Mouse (Mus musculus): Measurements from ENCODE around the gene Aldh3b3.

Gene Aldh3b3

DNA sequence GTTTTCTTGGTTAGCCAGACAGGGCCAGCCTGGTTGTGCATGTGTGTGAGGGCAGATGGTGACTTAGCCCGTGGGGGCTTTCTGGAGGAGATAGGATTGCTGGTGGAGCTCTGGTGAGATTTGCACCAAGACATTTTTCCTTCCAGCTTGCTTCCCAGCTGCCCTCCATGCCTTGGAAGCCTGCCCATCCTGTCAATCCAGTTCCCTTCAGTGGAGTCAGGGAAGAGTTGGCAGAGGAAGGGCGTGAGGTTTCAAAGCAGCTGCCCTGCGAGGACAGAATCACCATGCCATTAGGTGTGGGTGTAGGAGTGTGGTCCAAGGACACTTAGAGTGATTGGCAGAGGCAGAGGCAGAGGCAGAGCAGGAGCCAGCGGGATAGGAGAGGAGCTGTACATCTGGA, at the start of gene Aldh3b3:
Aldh3b3 (plus strand) TSS at position 176 of the 400 bp plus-strand sequence.
- no peak for DNase-seq

DNA sequence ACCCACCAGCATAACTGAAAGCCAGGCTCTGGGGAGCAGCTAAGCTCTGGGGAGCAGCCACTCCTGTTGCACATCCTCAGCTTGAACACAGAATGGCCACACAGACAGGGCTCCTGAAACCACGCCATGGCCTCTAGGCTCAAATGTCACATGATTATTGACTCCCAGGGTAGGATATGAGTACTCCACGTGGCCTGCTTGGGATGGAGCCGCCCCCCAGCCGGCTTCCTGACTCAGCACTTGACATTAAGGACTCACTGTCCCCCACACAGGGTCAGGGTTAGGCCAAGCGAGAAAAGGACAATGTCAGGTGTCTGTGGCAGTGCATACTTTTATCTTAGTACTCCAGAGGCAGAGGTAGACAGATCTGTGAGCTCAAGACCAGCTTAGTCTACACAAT, 48.2 kb upstream of the Aldh3b3 start:
- no peak for DNase-seq

DNA sequence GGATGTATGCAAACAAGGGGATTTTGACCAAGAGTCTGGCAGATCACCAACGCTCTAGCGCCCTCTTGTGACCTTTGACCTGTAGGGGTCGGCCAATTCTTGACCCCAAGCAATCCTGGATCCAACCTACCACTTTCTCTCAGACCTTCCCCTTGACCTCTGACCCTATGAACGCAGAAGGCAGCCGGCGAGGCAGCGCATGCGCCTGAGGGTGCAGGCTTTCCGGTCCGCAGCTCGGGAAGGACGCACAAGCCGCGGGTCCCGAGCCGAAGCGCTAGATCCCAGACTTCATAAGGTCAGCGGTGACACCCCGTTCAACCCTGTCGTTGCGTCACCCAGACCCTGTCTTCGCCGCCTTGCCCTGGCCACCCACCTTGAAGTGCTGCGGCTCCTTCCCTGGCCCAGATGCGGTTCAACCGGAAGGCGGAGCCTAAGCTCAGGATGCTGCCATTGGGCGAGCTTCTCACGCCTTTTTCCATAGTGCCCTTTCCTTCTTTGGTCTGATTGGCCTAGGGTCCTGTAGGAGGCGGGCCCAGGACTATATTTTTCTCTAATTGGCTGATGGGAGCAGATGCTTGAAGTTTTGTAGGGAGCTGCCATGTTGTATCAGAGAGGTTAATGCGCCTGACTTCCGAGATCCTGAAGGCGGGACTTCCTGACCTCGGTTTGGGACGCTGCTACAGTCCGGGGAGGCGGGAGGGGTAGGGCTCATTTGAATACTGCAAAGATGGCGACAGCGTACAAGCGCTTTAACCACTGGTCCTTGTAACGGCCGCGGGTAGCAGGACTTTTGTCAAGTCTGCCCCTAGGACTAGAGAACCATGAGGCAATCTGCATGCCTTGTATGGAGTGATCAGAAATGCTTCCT, 45.9 kb upstream of the Aldh3b3 start, which contains the start of gene Ndufs8:
Ndufs8 (minus strand) TSS at position 438 of the 868 bp plus-strand sequence.
- DNase-seq, result peak; percentile 89 to 92

DNA sequence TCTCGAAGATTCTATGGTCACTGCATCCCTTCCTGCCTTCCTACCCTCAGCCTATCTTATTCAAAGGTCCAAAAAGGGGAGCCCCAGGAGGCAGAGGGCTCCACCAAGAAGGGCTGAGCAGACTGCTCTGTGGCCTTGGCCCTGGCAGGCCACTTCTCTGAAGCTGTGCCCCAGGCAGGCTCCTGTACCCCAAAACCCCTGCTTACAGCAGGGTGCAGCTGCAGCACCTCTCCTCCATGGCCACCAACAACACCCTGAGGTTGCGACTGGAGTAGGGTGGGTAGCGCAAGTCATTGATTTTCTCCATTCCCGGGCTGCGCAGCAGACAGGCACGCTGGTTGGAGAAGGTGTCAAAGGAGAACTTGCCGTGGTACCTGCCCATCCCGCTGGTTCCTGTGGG, 44.8 kb upstream of the Aldh3b3 start:
- DNase-seq, result no peak

DNA sequence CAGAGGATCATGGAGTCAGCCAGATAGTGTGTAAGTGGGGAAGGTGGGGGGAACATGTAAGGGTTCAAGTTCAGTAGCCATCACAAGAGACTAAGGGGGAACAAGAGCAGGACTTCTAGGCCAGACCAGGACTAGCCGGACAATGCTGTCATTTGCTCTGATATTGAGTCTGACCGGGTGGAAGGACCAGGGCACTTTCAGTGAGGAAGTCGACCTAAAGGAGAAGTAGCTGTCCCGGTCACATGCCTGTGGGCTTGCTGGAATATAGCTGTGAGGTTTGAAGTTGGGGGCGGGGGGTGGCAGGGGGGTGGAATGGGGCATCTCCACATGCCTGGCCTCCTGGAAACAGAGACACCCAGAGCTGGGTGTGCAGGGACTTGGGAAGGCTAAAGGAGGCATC, 43.9 kb upstream of the Aldh3b3 start:
- DNase-seq, result no peak

- DNase-seq, result peak in 1 of 2 experiments; percentile 3
Measured at GRCm38 (mm10) chr19:3916727-3917126, 41.7 kb upstream of the Aldh3b3 start.

GRCm38 (mm10) chr19:3919928-3920327, 38.5 kb upstream of the Aldh3b3 start:
- no peak for DNase-seq

DNA sequence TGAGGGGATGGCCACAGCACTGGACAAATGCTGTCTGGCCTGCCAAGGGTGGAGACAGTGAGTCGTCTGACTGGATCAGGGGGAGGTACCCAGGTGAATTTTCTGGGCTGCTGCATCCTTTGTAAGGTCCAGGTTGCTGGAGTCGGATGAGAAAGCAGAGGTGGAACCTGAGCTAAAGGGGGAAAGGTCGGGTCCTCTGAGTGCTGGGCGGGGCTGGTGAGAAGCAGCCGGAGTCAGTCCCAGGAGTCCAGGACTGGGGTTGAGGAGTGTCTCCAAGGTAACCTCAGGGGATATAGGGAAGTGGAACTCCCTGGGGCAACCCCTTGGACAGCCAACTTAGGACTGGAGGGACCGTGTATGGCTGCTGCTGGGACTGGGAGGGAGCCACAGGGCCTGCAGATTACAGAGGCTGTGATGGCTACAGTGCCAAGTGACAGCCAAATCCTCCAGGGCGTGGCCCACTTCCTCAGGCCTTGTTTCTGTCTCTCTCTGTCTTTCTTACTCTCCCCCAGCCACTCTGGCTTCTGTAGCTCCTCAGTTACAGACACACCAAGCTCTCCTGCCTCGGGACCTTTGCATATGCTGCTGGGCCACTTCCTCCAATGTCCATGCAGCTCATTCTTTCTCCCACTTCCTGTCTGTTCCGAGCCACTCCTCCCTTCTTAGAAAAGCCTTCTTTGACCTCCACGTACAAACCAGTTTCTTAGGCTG, 35.6 kb upstream of the Aldh3b3 start:
- no peak for DNase-seq

DNA sequence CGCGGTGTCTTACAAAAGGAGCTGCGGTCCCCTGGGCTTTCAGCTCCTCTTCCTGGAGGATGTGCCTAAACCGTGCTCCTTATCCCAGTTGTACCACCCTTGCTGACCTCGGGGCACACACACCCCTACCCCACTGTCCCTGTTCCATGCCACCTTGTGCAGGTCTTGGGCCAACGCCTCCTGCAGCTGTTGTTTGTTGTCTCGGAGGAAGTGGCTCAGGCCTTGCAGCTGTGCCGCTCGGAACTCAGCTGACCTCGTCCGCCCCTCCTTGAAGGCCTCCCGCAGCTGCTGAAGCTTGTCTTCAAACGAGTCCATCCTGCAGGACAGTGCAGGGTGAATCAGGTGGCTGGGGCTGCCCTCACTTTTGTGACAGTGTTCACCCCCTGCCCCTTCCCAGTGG, 34.9 kb upstream of the Aldh3b3 start:
- peak in 1 of 2 experiments; percentile 51 for DNase-seq

- no peak for DNase-seq
Measured at GRCm38 (mm10) chr19:3924190-3924589, 34.3 kb upstream of the Aldh3b3 start.

- DNase-seq, result no peak
Measured at GRCm38 (mm10) chr19:3924868-3925267, 33.6 kb upstream of the Aldh3b3 start.

- no peak for DNase-seq
Measured at GRCm38 (mm10) chr19:3925859-3926258, 32.6 kb upstream of the Aldh3b3 start.

- DNase-seq, result no peak
Measured at GRCm38 (mm10) chr19:3926279-3926678, 32.2 kb upstream of the Aldh3b3 start.

DNA sequence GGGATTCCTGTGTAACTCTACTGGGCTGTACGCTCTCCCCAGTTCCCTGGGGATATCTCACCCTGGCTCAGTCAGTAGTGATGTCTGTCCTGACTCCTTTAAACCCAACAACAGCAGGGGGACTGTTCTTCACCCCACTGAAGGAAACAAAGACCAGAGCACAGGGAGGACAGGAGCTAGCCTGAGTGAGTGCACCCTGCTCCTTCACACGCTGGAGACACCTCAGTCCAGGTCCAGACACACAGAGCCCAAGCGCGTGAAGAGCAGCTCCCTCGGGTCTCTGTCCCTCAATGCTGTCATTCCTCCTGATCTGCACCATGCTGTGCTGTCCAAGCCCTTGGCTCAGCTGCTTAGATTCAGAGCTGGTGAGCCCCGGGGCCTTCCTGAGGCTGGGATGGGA, 31.8 kb upstream of the Aldh3b3 start:
- no peak for DNase-seq

DNA sequence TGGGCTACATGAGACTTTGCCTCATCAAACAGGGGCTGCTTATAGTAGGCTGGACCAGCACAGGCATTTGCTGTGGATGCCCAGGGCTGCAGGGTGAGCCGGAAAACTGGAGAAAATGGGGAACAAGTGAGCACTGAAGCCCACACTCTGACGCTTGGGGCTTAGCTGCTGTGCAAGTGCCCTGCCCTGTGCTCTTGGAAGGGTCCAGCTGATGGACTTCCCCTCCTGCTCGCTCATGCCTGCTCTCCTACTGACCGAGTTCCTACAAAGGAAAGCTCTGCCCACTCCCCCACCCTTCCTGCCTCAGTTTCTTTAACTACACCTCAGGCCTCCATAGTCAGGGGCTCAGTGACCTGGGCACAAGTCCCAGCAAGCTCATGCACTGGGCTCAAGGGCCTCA, 30.5 kb upstream of the Aldh3b3 start:
- no peak for DNase-seq

DNA sequence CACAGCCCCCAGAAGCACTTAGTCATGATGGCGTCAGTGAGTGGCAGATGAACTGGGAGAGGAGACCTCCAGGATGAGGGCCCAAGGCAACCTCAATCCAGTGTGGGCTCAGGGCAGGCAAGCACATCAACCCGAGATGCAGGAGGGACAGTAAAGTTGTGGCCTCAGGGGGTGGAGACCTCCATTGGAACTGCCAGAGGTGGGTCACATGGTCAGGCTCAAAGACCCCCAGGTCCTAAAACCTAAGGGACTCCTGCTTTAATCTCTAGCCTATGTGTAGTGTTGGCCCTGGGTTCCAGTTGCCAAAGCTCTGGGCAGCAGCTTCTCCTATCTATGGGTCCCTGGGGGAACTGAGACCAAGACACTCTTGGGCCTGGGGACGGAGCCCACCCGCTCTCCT, 29.7 kb upstream of the Aldh3b3 start:
- no peak for DNase-seq

DNA sequence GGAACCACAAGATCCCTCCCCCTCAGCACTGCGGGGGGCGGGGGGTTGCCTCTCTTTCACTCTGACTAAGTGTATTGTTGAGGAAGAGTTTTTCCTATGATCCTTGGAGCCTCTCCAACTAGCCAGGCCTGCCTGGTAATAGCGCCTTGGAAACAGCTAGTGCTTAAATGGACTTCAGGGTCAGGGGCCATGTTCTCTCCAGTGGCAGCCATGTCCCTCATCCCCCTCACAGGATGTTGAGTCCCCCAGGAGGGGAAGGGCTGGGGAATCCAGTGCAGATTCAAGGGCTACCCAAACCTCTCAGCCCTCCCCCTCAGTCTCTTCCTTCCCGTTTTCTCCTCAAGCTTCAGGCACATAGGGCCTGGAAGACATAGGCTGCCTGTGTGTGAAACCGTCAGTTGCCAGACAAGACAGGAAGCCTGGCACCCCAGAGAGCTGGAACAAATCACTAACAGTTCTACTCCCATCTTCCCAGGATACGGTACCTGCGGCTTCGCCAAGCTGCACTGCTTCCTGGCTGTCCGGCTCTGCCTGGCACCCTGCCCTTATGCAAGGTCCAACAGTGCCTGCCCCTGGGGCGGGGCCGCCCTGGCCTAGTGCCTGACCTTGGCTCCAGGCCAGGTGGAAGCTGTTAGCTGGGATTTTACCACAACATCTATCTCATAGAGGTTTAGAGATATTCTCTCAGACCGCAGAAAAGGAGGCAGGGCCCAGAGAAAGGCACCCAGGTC, 29.1 kb upstream of the Aldh3b3 start, which contains the start of gene Aldh3b1:
Aldh3b1 (minus strand) TSS at position 598 of the 731 bp plus-strand sequence.
- peak in 1 of 2 experiments; percentile 43 for DNase-seq

DNA sequence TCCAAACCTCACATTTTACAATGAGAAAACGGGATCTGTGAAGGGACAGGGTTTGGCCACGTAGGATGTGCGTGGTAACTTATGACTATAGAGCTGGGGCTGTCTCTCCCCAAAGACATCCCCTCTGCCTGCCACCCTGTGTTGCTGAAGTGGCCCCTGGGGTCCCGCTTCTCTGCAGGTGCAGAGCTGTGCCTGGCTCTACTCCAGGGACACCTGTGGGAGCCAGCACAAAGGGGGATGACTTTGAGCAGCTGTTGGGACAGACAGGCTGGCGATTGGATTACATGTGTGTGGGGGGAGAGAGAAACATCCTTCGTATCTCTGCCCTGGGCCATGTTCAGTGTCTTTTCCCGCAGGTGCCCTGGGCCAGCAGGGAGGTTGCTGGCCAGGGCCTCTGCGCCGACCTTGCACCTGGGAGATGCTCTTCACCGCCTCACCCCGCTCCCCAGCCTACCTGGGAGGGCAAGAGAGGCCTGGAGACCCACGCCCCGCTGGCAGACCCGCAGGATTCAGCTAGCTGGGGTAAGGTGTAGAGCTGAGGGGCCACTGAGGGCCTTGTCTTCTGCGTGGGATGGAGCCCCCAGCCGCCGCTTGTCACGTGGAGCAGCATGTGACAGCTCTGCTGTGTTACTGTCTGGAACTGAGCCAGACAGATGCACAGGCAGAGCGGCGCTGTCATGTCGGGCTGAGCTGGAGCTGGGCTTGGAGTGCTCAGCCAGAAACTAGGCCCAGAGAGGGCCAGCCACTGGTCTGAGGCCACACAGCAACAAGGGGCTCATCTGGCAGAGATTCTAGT, 28.0 kb upstream of the Aldh3b3 start:
- peak; percentile 51 to 74 for DNase-seq

- DNase-seq, result no peak
Measured at GRCm38 (mm10) chr19:3931716-3932115, 26.7 kb upstream of the Aldh3b3 start.

DNA sequence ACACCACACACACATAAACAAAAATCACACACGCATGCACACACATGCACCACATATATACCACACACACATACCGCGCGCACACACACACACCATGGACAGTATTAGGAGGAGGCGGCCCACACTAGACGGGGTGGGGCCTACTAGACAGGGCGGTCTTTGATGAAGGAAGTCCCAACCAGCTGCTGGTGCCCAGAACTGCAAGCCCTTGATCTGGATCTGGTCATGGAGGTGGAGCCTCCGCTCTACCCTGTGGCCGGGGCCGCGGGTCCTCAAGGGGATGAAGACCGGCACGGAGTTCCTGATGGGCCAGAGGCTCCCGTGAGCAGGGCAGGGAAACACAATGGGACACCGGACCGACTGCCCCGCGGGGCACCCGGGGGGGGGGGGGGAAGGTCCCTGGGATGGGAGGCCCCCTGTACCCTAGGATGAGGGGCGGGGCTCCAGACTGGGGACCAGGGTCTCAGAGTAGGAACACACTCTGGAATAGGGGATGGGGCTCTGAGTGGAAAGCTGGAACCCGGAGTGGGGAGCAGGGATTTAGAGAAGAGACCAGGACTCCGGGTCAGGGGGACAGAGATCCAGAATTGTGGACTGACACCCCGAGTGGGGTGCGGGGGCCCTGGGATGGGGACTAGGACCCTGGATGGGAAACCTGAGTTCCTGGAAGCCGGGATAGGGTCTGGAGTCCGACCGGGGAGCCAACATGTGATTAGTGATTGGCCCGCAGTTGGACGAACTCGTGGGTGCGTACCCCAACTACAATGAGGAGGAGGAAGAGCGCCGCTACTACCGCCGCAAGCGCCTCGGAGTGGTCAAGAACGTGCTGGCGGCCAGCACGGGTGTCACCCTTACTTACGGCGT, 23.2 kb upstream of the Aldh3b3 start, which contains the start of gene Unc93b1:
Unc93b1 (plus strand) TSS at position 155 of the 864 bp plus-strand sequence.
- DNase-seq, result peak in 1 of 2 experiments; percentile 31
